ENCODE assay signal across 8 mouse cellular contexts in the genomic region with DNA sequence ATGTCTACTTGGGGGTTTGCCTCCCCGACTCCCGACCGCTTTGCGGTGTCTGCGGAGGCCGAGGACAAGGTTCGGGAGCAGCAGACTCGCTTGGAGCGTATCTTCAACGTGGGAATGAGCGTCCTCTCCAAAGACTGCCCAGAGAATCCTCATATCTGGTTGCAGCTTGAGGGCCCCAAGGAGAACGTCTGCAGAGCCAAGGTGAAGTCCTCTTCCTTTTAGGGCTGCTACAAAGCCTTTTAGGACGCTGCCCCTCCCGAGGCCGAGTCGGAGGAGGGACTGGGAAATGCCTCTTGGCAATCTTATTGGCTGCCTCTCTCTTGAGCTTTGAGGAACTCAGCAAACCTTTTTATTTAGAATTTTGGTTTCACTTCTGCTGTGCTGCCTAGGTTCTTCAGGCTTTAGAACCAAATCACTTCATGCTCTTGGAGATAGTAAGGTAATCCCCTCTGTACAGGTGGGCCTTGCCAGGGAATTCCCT. TPM values are rescaled to one million over a fixed set of nuclear protein-coding genes. Genes with fewer than 3 reads are reported as not detected.
DNase-seq lines count a peak whose midpoint lies in the region; ATAC-seq and TF ChIP-seq lines count a peak whose summit lies in the region.

No protein-coding gene starts in this region.

- TF ChIP-seq EP300 in stomach, postnatal 0 days (optimal IDR thresholded peaks at IDR 0.05): no peak

- peak overlapping the region; percentile 95 for H3K9ac ChIP-seq in hindbrain, embryonic 16.5 days (ENCODE audit: low read depth, low read length)
- H3K9ac ChIP-seq in midbrain, embryonic 15.5 days: peak overlapping the region; percentile 79
- H3K9ac ChIP-seq in stomach, postnatal 0 days (ENCODE audit: low read length): peak overlapping the region; percentile 93

- ATAC-seq in hindbrain, embryonic 16.5 days: no peak
- no peak for ATAC-seq in midbrain, embryonic 15.5 days (replicated peaks)
- no peak for ATAC-seq in stomach, postnatal 0 days (ENCODE audit: low FRiP score, low TSS enrichment)

- peaks cover 19% of the 10 kb centered on the region for H3K4me1 ChIP-seq in hindbrain, embryonic 16.5 days (ENCODE audit: control insufficient read depth, insufficient read depth, low read depth, low read length)
- peaks cover 24% of the 10 kb centered on the region for H3K4me1 ChIP-seq in midbrain, embryonic 15.5 days
- peaks cover 2% of the 10 kb centered on the region; the same call in 1 of the 2 replicates for H3K4me1 ChIP-seq in stomach, postnatal 0 days (replicated peaks; ENCODE audit: control insufficient read depth, insufficient read depth)

- peak; percentile 51 to 68 for DNase-seq in cerebellum, postnatal 36 days
- no peak for DNase-seq in cerebellum, postnatal 4 days (ENCODE audit: low spot score in 2 of 2)
- DNase-seq in adrenal gland, postnatal 25 days: peak; percentile 45
- DNase-seq in gastrocnemius, adult 18-20 months (ENCODE audit: low spot score): peak; percentile 57
- peak; percentile 65 for DNase-seq in liver
- peak; percentile 61 for DNase-seq in stomach, postnatal 0 days (ENCODE audit: low spot score)

- TF ChIP-seq CTCF in stomach, postnatal 0 days (IDR thresholded peaks at IDR 0.05; ENCODE audit: low read depth): no peak

- peaks cover 22% of the 10 kb centered on the region for H3K36me3 ChIP-seq in hindbrain, embryonic 16.5 days (ENCODE audit: control insufficient read depth, insufficient read depth, low read length)
- peaks cover 24% of the 10 kb centered on the region; the same call in 1 of the 2 replicates for H3K36me3 ChIP-seq in midbrain, embryonic 15.5 days (replicated peaks)
- H3K36me3 ChIP-seq in stomach, postnatal 0 days (ENCODE audit: control insufficient read depth, insufficient read depth, low read length): peaks cover 20% of the 10 kb centered on the region

- no peaks in the 10 kb centered on the region for H3K27me3 ChIP-seq in hindbrain, embryonic 16.5 days (replicated peaks; ENCODE audit: control insufficient read depth, insufficient read depth, low read length)
- H3K27me3 ChIP-seq in midbrain, embryonic 15.5 days (replicated peaks): no peaks in the 10 kb centered on the region
- H3K27me3 ChIP-seq in stomach, postnatal 0 days (ENCODE audit: control insufficient read depth, insufficient read depth, low read length): no peaks in the 10 kb centered on the region

- peak overlapping the region; percentile 74 for H3K4me2 ChIP-seq in hindbrain, embryonic 16.5 days (ENCODE audit: low read length)
- H3K4me2 ChIP-seq in midbrain, embryonic 15.5 days: peak overlapping the region; percentile 91
- peak overlapping the region; percentile 80 for H3K4me2 ChIP-seq in stomach, postnatal 0 days (replicated peaks; ENCODE audit: low read depth)

- 15% methylated on average over 16 of the region's 16 CpGs for WGBS in hindbrain, embryonic 16.5 days
- WGBS in midbrain, embryonic 15.5 days: 7% methylated on average over 16 of the region's 16 CpGs
- WGBS in stomach, postnatal 0 days: 2% methylated on average over 16 of the region's 16 CpGs

- no peaks in the 10 kb centered on the region for H3K9me3 ChIP-seq in hindbrain, embryonic 16.5 days (ENCODE audit: control insufficient read depth, low read length)
- H3K9me3 ChIP-seq in midbrain, embryonic 15.5 days: no peaks in the 10 kb centered on the region
- H3K9me3 ChIP-seq in stomach, postnatal 0 days (ENCODE audit: control insufficient read depth, low read length): no peaks in the 10 kb centered on the region

- H3K27ac ChIP-seq in hindbrain, embryonic 16.5 days (ENCODE audit: low read depth, low read length): peak overlapping the region; percentile 84; the same call in 1 of the 2 replicates
- no peak overlapping the region for H3K27ac ChIP-seq in midbrain, embryonic 15.5 days
- peak overlapping the region; percentile 98 for H3K27ac ChIP-seq in stomach, postnatal 0 days (replicated peaks)

- peak overlapping the region; percentile 92 for H3K4me3 ChIP-seq in hindbrain, embryonic 16.5 days (ENCODE audit: low read length)
- H3K4me3 ChIP-seq in midbrain, embryonic 15.5 days: peak overlapping the region; percentile 81
- peak overlapping the region; percentile 81 for H3K4me3 ChIP-seq in stomach, postnatal 0 days (ENCODE audit: low read depth, low read length)

RNA-seq across cellular contexts. Expression of a gene that starts 1.1 kb away (rescaled TPM):
- 21.6 and 25.5 TPM in 2 replicates for total RNA-seq in adrenal gland, postnatal 25 days (2021)
- total RNA-seq in gastrocnemius, adult 18-20 months (2021): 1 to 10 TPM; 5.4 to 5.5 TPM
- polyA plus RNA-seq in hindbrain, embryonic 16.5 days (2015; fragmentation: Nextera tagmentation; extraction: Ambion mirVana): 9.1 and 11.4 TPM in 2 replicates
- 10.9 and 11.4 TPM in 2 replicates for polyA plus RNA-seq in midbrain, embryonic 15.5 days (2015; fragmentation: Nextera tagmentation; extraction: Ambion mirVana)
- polyA plus RNA-seq in stomach, postnatal 0 days (2015; fragmentation: Nextera tagmentation; extraction: Ambion mirVana): 6.4 and 7.5 TPM in 2 replicates

RNA-seq across cellular contexts. Expression of a gene that starts 1.6 kb away (rescaled TPM):
- total RNA-seq in adrenal gland, postnatal 25 days (2021): 0.15 and 0.24 TPM in 2 replicates
- not detected for total RNA-seq in gastrocnemius, adult 18-20 months (2021)
- 0.35 and 0.56 TPM in 2 replicates for polyA plus RNA-seq in hindbrain, embryonic 16.5 days (2015; fragmentation: Nextera tagmentation; extraction: Ambion mirVana)
- polyA plus RNA-seq in midbrain, embryonic 15.5 days (2015; fragmentation: Nextera tagmentation; extraction: Ambion mirVana): 0.19 and 0.20 TPM in 2 replicates
- polyA plus RNA-seq in stomach, postnatal 0 days (2015; fragmentation: Nextera tagmentation; extraction: Ambion mirVana): 0.56 and 0.65 TPM in 2 replicates

RNA-seq across cellular contexts. Expression of a gene that starts 14.3 kb away (rescaled TPM):
- 58.1 and 62.6 TPM in 2 replicates for total RNA-seq in adrenal gland, postnatal 25 days (2021)
- total RNA-seq in gastrocnemius, adult 18-20 months (2021): 100 to 1,000 TPM; 125 to 126 TPM
- 163 and 175 TPM in 2 replicates for polyA plus RNA-seq in hindbrain, embryonic 16.5 days (2015; fragmentation: Nextera tagmentation; extraction: Ambion mirVana)
- 169 and 175 TPM in 2 replicates for polyA plus RNA-seq in midbrain, embryonic 15.5 days (2015; fragmentation: Nextera tagmentation; extraction: Ambion mirVana)
- polyA plus RNA-seq in stomach, postnatal 0 days (2015; fragmentation: Nextera tagmentation; extraction: Ambion mirVana): 48.4 and 52.0 TPM in 2 replicates

RNA-seq across cellular contexts. Expression of a gene that starts 32.0 kb away (rescaled TPM):
- 10.7 and 13.5 TPM in 2 replicates for total RNA-seq in adrenal gland, postnatal 25 days (2021)
- 1 to 10 TPM; 1.2 to 1.8 TPM for total RNA-seq in gastrocnemius, adult 18-20 months (2021)
- 8.4 and 13.7 TPM in 2 replicates for polyA plus RNA-seq in hindbrain, embryonic 16.5 days (2015; fragmentation: Nextera tagmentation; extraction: Ambion mirVana)
- polyA plus RNA-seq in midbrain, embryonic 15.5 days (2015; fragmentation: Nextera tagmentation; extraction: Ambion mirVana): 12.4 and 13.6 TPM in 2 replicates
- 2.8 and 3.2 TPM in 2 replicates for polyA plus RNA-seq in stomach, postnatal 0 days (2015; fragmentation: Nextera tagmentation; extraction: Ambion mirVana)

RNA-seq across cellular contexts. Expression of a gene that starts 58.6 kb away (rescaled TPM):
- total RNA-seq in adrenal gland, postnatal 25 days (2021): 0.49 and 1.2 TPM in 2 replicates
- total RNA-seq in gastrocnemius, adult 18-20 months (2021): 1 to 10 TPM; 3.2 to 3.3 TPM
- polyA plus RNA-seq in hindbrain, embryonic 16.5 days (2015; fragmentation: Nextera tagmentation; extraction: Ambion mirVana): 2.2 TPM in 1 of 2 replicates, not detected in the other
- polyA plus RNA-seq in midbrain, embryonic 15.5 days (2015; fragmentation: Nextera tagmentation; extraction: Ambion mirVana): 0.37 and 1.6 TPM in 2 replicates
- 15.4 and 17.5 TPM in 2 replicates for polyA plus RNA-seq in stomach, postnatal 0 days (2015; fragmentation: Nextera tagmentation; extraction: Ambion mirVana)

Comparison
In these comparisons a context has a peak if more than half of its experiments do, and no peak if none do; other contexts are left out.
1. DNase-seq: peak in cerebellum, postnatal 36 days (2 of 2), adrenal gland, postnatal 25 days (single experiment), gastrocnemius, adult 18-20 months (single experiment), liver (single experiment) and stomach, postnatal 0 days (single experiment); none in cerebellum, postnatal 4 days (0 of 2).
2. Peak in every context shown above with its lines, with median percentiles within 50 percentile points of each other: H3K4me2 ChIP-seq, H3K4me3 ChIP-seq and H3K9ac ChIP-seq.